Mouse (Mus musculus) frontal cortex, adult 2 months (tissue): ENCODE data around the gene Iyd. TPM values are rescaled to one million over a fixed set of nuclear protein-coding genes. Genes with fewer than 3 reads are reported as not detected.
A peak's percentile ranks its signal among the peaks of the same experiment; 100 is the strongest.

Experiments used
- DNase-seq, 2 experiments: peaks; one replicate each; pipeline ENCODE4 v3.0.0; 2022; ENCODE audit warnings: low spot score in 1 of 2; ENCODE audit errors: extremely low spot score in 1 of 2
- polyA plus RNA-seq: library from polyadenylated mRNA; depleted of rRNA; stranded (reverse); fragments of >200 nt; gene quantifications from 2 replicates; pipeline ENCODE4 v1.2.3, GENCODE M21; 2012; rRNA removed

Gene Iyd
- polyA plus RNA-seq, 1 experiment: 0.44 TPM

GRCm38 (mm10) chr10:3536361-3536760 lies 3.7 kb upstream of the Iyd start:
- DNase-seq: no peak

- DNase-seq: no peak
These were observed 9.3 kb downstream of the Iyd start for GRCm38 (mm10) chr10:3549384-3549783.

GRCm38 (mm10) chr10:3555128-3555527 lies 15.1 kb downstream of the Iyd start:
- DNase-seq: no peak

GRCm38 (mm10) chr10:3556538-3556937 lies 16.5 kb downstream of the Iyd start:
- no peak for DNase-seq

- DNase-seq: no peak
These were observed 19.1 kb downstream of the Iyd start for GRCm38 (mm10) chr10:3559136-3559535.

- no peak for DNase-seq
These were observed 22.1 kb downstream of the Iyd start for GRCm38 (mm10) chr10:3562165-3562564.

GRCm38 (mm10) chr10:3565126-3565525 lies 25.1 kb downstream of the Iyd start:
- no peak for DNase-seq

GRCm38 (mm10) chr10:3567821-3568220 lies 27.8 kb downstream of the Iyd start:
- DNase-seq: no peak

- DNase-seq: peak; percentile 10 to 64
These were observed 32.9 kb downstream of the Iyd start for GRCm38 (mm10) chr10:3572723-3573649.

GRCm38 (mm10) chr10:3573905-3574500 lies 34.0 kb downstream of the Iyd start:
- peak in 1 of 2 experiments; percentile 19 for DNase-seq

- DNase-seq: no peak
These were observed 50.6 kb downstream of the Iyd start for GRCm38 (mm10) chr10:3590632-3591031.

- no peak for DNase-seq
These were observed 51.8 kb downstream of the Iyd start for GRCm38 (mm10) chr10:3591790-3592189.

GRCm38 (mm10) chr10:3596697-3597096 lies 56.7 kb downstream of the Iyd start:
- DNase-seq: no peak

- DNase-seq: no peak
These were observed 57.7 kb downstream of the Iyd start for GRCm38 (mm10) chr10:3597760-3598159.

Other genes with a start within 250 kb of the Iyd start
- 15.7 and 16.5 TPM in 2 replicates for gene Ppp1r14c, start 174.2 kb upstream of the Iyd start, polyA plus RNA-seq
- gene Plekhg1, start 200.1 kb downstream of the Iyd start, polyA plus RNA-seq: 5.7 and 6.4 TPM in 2 replicates